Mouse (Mus musculus): ENCODE data around the gene Ttc28. TPM values are rescaled to one million over a fixed set of nuclear protein-coding genes. Genes with fewer than 3 reads are reported as not detected.

Gene Ttc28
- total RNA-seq, 2 experiments from 2014 or later, result 26.7 to 29.3 TPM

GRCm38 (mm10) chr5:111039771-111040170 is 160.2 kb downstream of the Ttc28 start:
- no peak for DNase-seq
- intact Hi-C loops (cut with DNase I), result no loop called here

GRCm38 (mm10) chr5:111041952-111042351 is 162.3 kb downstream of the Ttc28 start:
- DNase-seq, result no peak
- intact Hi-C loops (cut with DNase I), result no loop called here

GRCm38 (mm10) chr5:111044193-111044592 is 164.6 kb downstream of the Ttc28 start:
- DNase-seq, result no peak
- intact Hi-C loops (cut with DNase I), result no loop called here

GRCm38 (mm10) chr5:111046359-111046758 is 166.8 kb downstream of the Ttc28 start:
- intact Hi-C loops (cut with DNase I), result no loop called here
- DNase-seq, result no peak

GRCm38 (mm10) chr5:111046841-111047476 is 167.4 kb downstream of the Ttc28 start:
- no peak for DNase-seq
- intact Hi-C loops (cut with DNase I), result no loop called here

- intact Hi-C loops (cut with DNase I), result no loop called here
- no peak for DNase-seq
These were observed 168.4 kb downstream of the Ttc28 start for GRCm38 (mm10) chr5:111048036-111048435.

GRCm38 (mm10) chr5:111049584-111049983 is 170.0 kb downstream of the Ttc28 start:
- intact Hi-C loops (cut with DNase I), result no loop called here
- DNase-seq, result no peak

GRCm38 (mm10) chr5:111050135-111050534 is 170.5 kb downstream of the Ttc28 start:
- intact Hi-C loops (cut with DNase I), result no loop called here
- no peak for DNase-seq

- no peak for DNase-seq
- intact Hi-C loops (cut with DNase I), result no loop called here
These were observed 174.8 kb downstream of the Ttc28 start for GRCm38 (mm10) chr5:111054380-111054779.

GRCm38 (mm10) chr5:111054848-111055428 is 175.3 kb downstream of the Ttc28 start:
- intact Hi-C loops (cut with DNase I), result no loop called here
- no peak for DNase-seq

GRCm38 (mm10) chr5:111055507-111055906 is 175.9 kb downstream of the Ttc28 start:
- DNase-seq, result peak in 1 of 2 experiments; percentile 22
- intact Hi-C loops (cut with DNase I), result no loop called here

- intact Hi-C loops (cut with DNase I), result no loop called here
- DNase-seq, result peak in 1 of 2 experiments; percentile 20
These were observed 177.5 kb downstream of the Ttc28 start for GRCm38 (mm10) chr5:111057084-111057483.

GRCm38 (mm10) chr5:111058401-111059139 is 179.0 kb downstream of the Ttc28 start:
- intact Hi-C loops (cut with DNase I), result no loop called here
- no peak for DNase-seq

- DNase-seq, result peak in 1 of 2 experiments; percentile 26
These were observed 179.7 kb downstream of the Ttc28 start for GRCm38 (mm10) chr5:111059140-111059921.

GRCm38 (mm10) chr5:111060246-111060745 is 180.7 kb downstream of the Ttc28 start:
- intact Hi-C loops (cut with DNase I), result no loop called here
- DNase-seq, result no peak

More at GRCm38 (mm10) chr5:111059140-111059921, 179.7 kb downstream of the Ttc28 start:
- intact Hi-C loops (cut with DNase I), result no loop called here

GRCm38 (mm10) chr5:111063155-111063554 is 183.6 kb downstream of the Ttc28 start:
- intact Hi-C loops (cut with DNase I), result no loop called here
- DNase-seq, result no peak

- no peak for DNase-seq
- intact Hi-C loops (cut with DNase I), result no loop called here
These were observed 184.4 kb downstream of the Ttc28 start for GRCm38 (mm10) chr5:111063991-111064390.

- peak in 1 of 2 experiments; percentile 26 for DNase-seq
These were observed 186.2 kb downstream of the Ttc28 start for GRCm38 (mm10) chr5:111065770-111066169.

GRCm38 (mm10) chr5:111069503-111069902 is 189.9 kb downstream of the Ttc28 start:
- intact Hi-C loops (cut with DNase I), result no loop called here
- no peak for DNase-seq

More at GRCm38 (mm10) chr5:111065770-111066169, 186.2 kb downstream of the Ttc28 start:
- intact Hi-C loops (cut with DNase I), result no loop called here

GRCm38 (mm10) chr5:111069931-111070330 is 190.3 kb downstream of the Ttc28 start:
- DNase-seq, result no peak
- intact Hi-C loops (cut with DNase I), result no loop called here

GRCm38 (mm10) chr5:111070361-111070760 is 190.8 kb downstream of the Ttc28 start:
- intact Hi-C loops (cut with DNase I), result no loop called here

More at GRCm38 (mm10) chr5:111070361-111070760, 190.8 kb downstream of the Ttc28 start:
- DNase-seq, result no peak

Measured in heart, postnatal 10 days (tissue).